Mouse (Mus musculus) MEL (cell line): ENCODE data around the gene Csgalnact2. TPM values are rescaled to one million over a fixed set of nuclear protein-coding genes. Genes with fewer than 3 reads are reported as not detected.

Source experiments
- DNase-seq: peaks from one replicate; pipeline ENCODE4 v3.0.0; 2011; ENCODE audit warnings: low read depth, low spot score
- H3K27ac ChIP-seq: 2 replicates; pipeline ENCODE4 v1.5.1; 2012; ENCODE audit warnings: low read depth, mild to moderate bottlenecking, control low read depth, low read length, moderate library complexity; ENCODE audit not compliant: control insufficient read depth
- H3K27me3 ChIP-seq, 2 experiments: fragments of 150-350 bp in 1 of 2; sonication (generic) in 1 of 2; 2 replicates each; pipeline ENCODE4 v1.6.1; 2012; ENCODE audit warnings: low read length in 2 of 2, mild to moderate bottlenecking in 2 of 2, improper control_type of control experiment in 1 of 2, moderate library complexity in 1 of 2; ENCODE audit not compliant: insufficient read depth in 2 of 2, control insufficient read depth in 1 of 2
- H3K36me3 ChIP-seq, 2 experiments: 2 replicates each; pipeline ENCODE4 v1.6.1; 2012 to 2014; ENCODE audit warnings: low read length in 2 of 2, improper control_type of control experiment in 1 of 2, inconsistent platforms in 1 of 2, mild to moderate bottlenecking in 1 of 2; ENCODE audit not compliant: insufficient read depth in 2 of 2, control insufficient read depth in 1 of 2
- H3K4me1 ChIP-seq, 2 experiments: fragments of 150-350 bp in 1 of 2; sonication (generic) in 1 of 2; 2 replicates each; pipeline ENCODE4 v1.6.1; 2012; ENCODE audit warnings: low read length in 2 of 2, improper control_type of control experiment in 1 of 2, mild to moderate bottlenecking in 1 of 2; ENCODE audit not compliant: insufficient read depth in 2 of 2, control insufficient read depth in 1 of 2
- H3K4me3 ChIP-seq, 2 experiments: fragments of 150-350 bp in 1 of 2; sonication (generic) in 1 of 2; 2 replicates each; pipeline ENCODE4 v1.5.1; 2012; ENCODE audit warnings: low read depth in 2 of 2, low read length in 2 of 2, mild to moderate bottlenecking in 2 of 2, moderate library complexity in 2 of 2, control low read depth in 1 of 2, improper control_type of control experiment in 1 of 2; ENCODE audit not compliant: control insufficient read depth in 1 of 2, insufficient read depth in 1 of 2
- H3K79me2 ChIP-seq: 2 replicates; pipeline ENCODE4 v1.6.1; 2012; ENCODE audit warnings: mild to moderate bottlenecking, low read length, moderate library complexity; ENCODE audit not compliant: control insufficient read depth, poor library complexity, insufficient read depth
- H3K9ac ChIP-seq: 2 replicates; pipeline ENCODE4 v1.6.1; 2012; ENCODE audit warnings: low read depth, mild to moderate bottlenecking, control low read depth, low read length, moderate library complexity; ENCODE audit not compliant: control insufficient read depth, poor library complexity, severe bottlenecking
- H3K9me3 ChIP-seq: fragments of 150-350 bp; sonication (generic); replicated peaks from 2 replicates; pipeline ENCODE4 v1.6.1; 2012; ENCODE audit warnings: mild to moderate bottlenecking, low read length, improper control_type of control experiment, moderate library complexity; ENCODE audit not compliant: insufficient read depth
- BHLHE40 ChIP-seq: IDR thresholded peaks from 2 replicates; pipeline ENCODE4 v1.6.1; 2012; ENCODE audit warnings: low read depth, mild to moderate bottlenecking, inconsistent platforms, low read length, improper control_type of control experiment, borderline replicate concordance
- CHD1 ChIP-seq: IDR thresholded peaks from 2 replicates; pipeline ENCODE4 v1.6.1; 2012; ENCODE audit warnings: low read depth, mild to moderate bottlenecking, inconsistent platforms, low read length, improper control_type of control experiment
- CHD2 ChIP-seq: IDR thresholded peaks from 2 replicates; pipeline ENCODE4 v1.6.1; 2011; ENCODE audit warnings: low read length, improper control_type of control experiment
- CTCF ChIP-seq, 3 experiments: IDR thresholded peaks in 2 of 3; conservative IDR thresholded peaks in 1 of 3; 2 replicates each; pipeline ENCODE4 v1.5.1; 2011 to 2012; ENCODE audit warnings: low read length in 3 of 3, low read depth in 2 of 3, mild to moderate bottlenecking in 2 of 3, improper control_type of control experiment in 1 of 3, inconsistent platforms in 1 of 3, mixed read lengths in 1 of 3, moderate library complexity in 1 of 3; ENCODE audit not compliant: control insufficient read depth in 1 of 3, insufficient read depth in 1 of 3, poor library complexity in 1 of 3, severe bottlenecking in 1 of 3
- E2F4 ChIP-seq: IDR thresholded peaks from 2 replicates; pipeline ENCODE4 v1.6.1; 2011; ENCODE audit warnings: low read depth, low read length, improper control_type of control experiment, borderline replicate concordance
- ELF1 ChIP-seq: IDR thresholded peaks from 2 replicates; pipeline ENCODE4 v1.6.1; 2014; ENCODE audit warnings: low read depth, mild to moderate bottlenecking, inconsistent platforms, low read length, improper control_type of control experiment, moderate library complexity
- ETS1 ChIP-seq: IDR thresholded peaks from 2 replicates; pipeline ENCODE4 v1.6.1; 2012; ENCODE audit warnings: low read depth, mild to moderate bottlenecking, inconsistent platforms, low read length, improper control_type of control experiment, moderate library complexity
- GABPA ChIP-seq: IDR thresholded peaks from 2 replicates; pipeline ENCODE4 v1.6.1; 2012; ENCODE audit warnings: low read depth, mild to moderate bottlenecking, inconsistent platforms, low read length, improper control_type of control experiment, moderate library complexity
- GATA1 ChIP-seq: IDR thresholded peaks from 2 replicates; pipeline ENCODE4 v1.6.1; 2011; ENCODE audit warnings: low read depth, low read length, improper control_type of control experiment
- HCFC1 ChIP-seq: IDR thresholded peaks from 2 replicates; pipeline ENCODE4 v1.6.1; 2012; ENCODE audit warnings: low read depth, mild to moderate bottlenecking, inconsistent platforms, low read length, improper control_type of control experiment, moderate library complexity
- JUND ChIP-seq: IDR thresholded peaks from 2 replicates; pipeline ENCODE4 v1.6.1; 2011; ENCODE audit warnings: low read depth, mild to moderate bottlenecking, improper control_type of control experiment, low read length
- KAT2A ChIP-seq: conservative IDR thresholded peaks from 2 replicates; pipeline ENCODE4 v1.6.1; 2012; ENCODE audit warnings: low read depth, low read length, improper control_type of control experiment, inconsistent platforms
- MAFK ChIP-seq: IDR thresholded peaks from 2 replicates; pipeline ENCODE4 v1.6.1; 2011; ENCODE audit warnings: low read depth, mild to moderate bottlenecking, low read length, improper control_type of control experiment, borderline replicate concordance
- MAX ChIP-seq: IDR thresholded peaks from 2 replicates; pipeline ENCODE4 v1.6.1; 2011; ENCODE audit warnings: low read length, improper control_type of control experiment
- MAZ ChIP-seq: IDR thresholded peaks from 2 replicates; pipeline ENCODE4 v1.6.1; 2012; ENCODE audit warnings: low read depth, mild to moderate bottlenecking, inconsistent platforms, low read length, improper control_type of control experiment
- MEF2A ChIP-seq: IDR thresholded peaks from 2 replicates; pipeline ENCODE4 v1.6.1; 2014; ENCODE audit warnings: low read depth, mild to moderate bottlenecking, inconsistent platforms, low read length, improper control_type of control experiment; ENCODE audit not compliant: poor library complexity, insufficient replicate concordance, severe bottlenecking; ENCODE audit errors: extremely low read depth
- MXI1 ChIP-seq: IDR thresholded peaks from 2 replicates; pipeline ENCODE4 v1.6.1; 2011; ENCODE audit warnings: mild to moderate bottlenecking, low read depth, low read length, improper control_type of control experiment
- MYB ChIP-seq: IDR thresholded peaks from 2 replicates; pipeline ENCODE4 v1.6.1; 2011; ENCODE audit warnings: mild to moderate bottlenecking, low read depth, low read length, improper control_type of control experiment
- MYC ChIP-seq: IDR thresholded peaks from 2 replicates; pipeline ENCODE4 v1.6.1; 2011; ENCODE audit warnings: low read depth, mild to moderate bottlenecking, low read length, improper control_type of control experiment, moderate library complexity
- NELFE ChIP-seq: IDR thresholded peaks from 2 replicates; pipeline ENCODE4 v1.6.1; 2011; ENCODE audit warnings: low read depth, low read length, improper control_type of control experiment
- NRF1 ChIP-seq: IDR thresholded peaks from 2 replicates; pipeline ENCODE4 v1.6.1; 2014; ENCODE audit warnings: low read depth, mild to moderate bottlenecking, inconsistent platforms, low read length, improper control_type of control experiment, moderate library complexity; ENCODE audit not compliant: poor library complexity, insufficient read depth, severe bottlenecking
- POLR2A ChIP-seq, 2 experiments: IDR thresholded peaks; 2 replicates each; pipeline ENCODE4 v1.6.1; 2011 to 2012; ENCODE audit warnings: low read length in 2 of 2, mild to moderate bottlenecking in 2 of 2, control low read depth in 1 of 2, improper control_type of control experiment in 1 of 2, low read depth in 1 of 2, moderate library complexity in 1 of 2; ENCODE audit not compliant: control insufficient read depth in 1 of 2, insufficient read depth in 1 of 2, poor library complexity in 1 of 2
- POLR2AphosphoS2 ChIP-seq: IDR thresholded peaks from 2 replicates; pipeline ENCODE4 v1.6.1; 2011; ENCODE audit warnings: low read length, improper control_type of control experiment
- POLR2AphosphoS5 ChIP-seq: IDR thresholded peaks from 2 replicates; pipeline ENCODE4 v1.6.1; 2012; ENCODE audit warnings: low read depth, borderline replicate concordance, mild to moderate bottlenecking, inconsistent platforms, low read length, moderate library complexity, mixed read lengths
- RAD21 ChIP-seq: IDR thresholded peaks from 2 replicates; pipeline ENCODE4 v1.6.1; 2011; ENCODE audit warnings: mild to moderate bottlenecking, low read depth, low read length, improper control_type of control experiment
- RCOR1 ChIP-seq: IDR thresholded peaks from 2 replicates; pipeline ENCODE4 v1.6.1; 2012; ENCODE audit warnings: low read depth, mild to moderate bottlenecking, inconsistent platforms, low read length, improper control_type of control experiment
- SIN3A ChIP-seq: IDR thresholded peaks from 2 replicates; pipeline ENCODE4 v1.6.1; 2012; ENCODE audit warnings: low read length, improper control_type of control experiment, inconsistent platforms
- SMC3 ChIP-seq: IDR thresholded peaks from 2 replicates; pipeline ENCODE4 v1.6.1; 2011; ENCODE audit warnings: low read depth, low read length, improper control_type of control experiment
- TAL1 ChIP-seq: IDR thresholded peaks from 2 replicates; pipeline ENCODE4 v1.6.1; 2012; ENCODE audit warnings: mild to moderate bottlenecking, inconsistent platforms, low read length, moderate library complexity, mixed read lengths
- TBP ChIP-seq: IDR thresholded peaks from 2 replicates; pipeline ENCODE4 v1.8.0; 2011; ENCODE audit warnings: low read depth, low read length, improper control_type of control experiment
- TCF12 ChIP-seq: IDR thresholded peaks from 2 replicates; pipeline ENCODE4 v1.6.1; 2014; ENCODE audit warnings: low read depth, mild to moderate bottlenecking, inconsistent platforms, low read length, improper control_type of control experiment, moderate library complexity
- UBTF ChIP-seq: IDR thresholded peaks from 2 replicates; pipeline ENCODE4 v1.6.1; 2012; ENCODE audit warnings: low read depth, mild to moderate bottlenecking, inconsistent platforms, low read length, improper control_type of control experiment, moderate library complexity, borderline replicate concordance; ENCODE audit not compliant: insufficient read depth
- USF1 ChIP-seq: IDR thresholded peaks from 2 replicates; pipeline ENCODE4 v1.6.1; 2014; ENCODE audit warnings: low read depth, mild to moderate bottlenecking, inconsistent platforms, low read length, improper control_type of control experiment, moderate library complexity
- USF2 ChIP-seq, 2 experiments: IDR thresholded peaks; 2 replicates each; pipeline ENCODE4 v1.6.1; 2011 to 2012; ENCODE audit warnings: improper control_type of control experiment in 2 of 2, low read length in 2 of 2, borderline replicate concordance in 1 of 2, inconsistent platforms in 1 of 2, low read depth in 1 of 2, mild to moderate bottlenecking in 1 of 2; ENCODE audit not compliant: insufficient read depth in 1 of 2
- ZC3H11A ChIP-seq: IDR thresholded peaks from 2 replicates; pipeline ENCODE4 v1.6.1; 2012; ENCODE audit warnings: low read depth, mild to moderate bottlenecking, inconsistent platforms, low read length, improper control_type of control experiment
- ZKSCAN1 ChIP-seq: IDR thresholded peaks from 2 replicates; pipeline ENCODE4 v1.6.1; 2012; ENCODE audit warnings: low read depth, mild to moderate bottlenecking, inconsistent platforms, low read length, improper control_type of control experiment, moderate library complexity
- ZMIZ1 ChIP-seq: IDR thresholded peaks from 2 replicates; pipeline ENCODE4 v1.6.1; 2012; ENCODE audit warnings: low read depth, mild to moderate bottlenecking, inconsistent platforms, low read length, improper control_type of control experiment, moderate library complexity
- ZNF384 ChIP-seq: IDR thresholded peaks from 2 replicates; pipeline ENCODE4 v1.6.1; 2012; ENCODE audit warnings: low read depth, mild to moderate bottlenecking, inconsistent platforms, low read length, improper control_type of control experiment
- polyA plus RNA-seq, 2 experiments: library from polyadenylated mRNA; stranded (reverse) in 1 of 2; unstranded in 1 of 2; fragments of >175 nt in 1 of 2; fragments of >200 nt in 1 of 2; gene quantifications; 2 replicates each; pipeline versions ENCODE4 v1.2.1 to v1.2.4; 2012; ENCODE audit warnings: low replicate concordance in 2 of 2, low read depth in 1 of 2; ENCODE audit not compliant: insufficient read length in 2 of 2, insufficient read depth in 1 of 2, missing spikeins in 1 of 2
- total RNA-seq: library from RNA; depleted of rRNA; stranded (reverse); fragments of 300-350 nt; gene quantifications from 2 replicates; pipeline ENCODE4 v1.2.3, GENCODE M21; 2012

Gene Csgalnact2
- total and polyA plus RNA-seq, 3 experiments = 17.5 to 119 (median 22.4) TPM

DNA sequence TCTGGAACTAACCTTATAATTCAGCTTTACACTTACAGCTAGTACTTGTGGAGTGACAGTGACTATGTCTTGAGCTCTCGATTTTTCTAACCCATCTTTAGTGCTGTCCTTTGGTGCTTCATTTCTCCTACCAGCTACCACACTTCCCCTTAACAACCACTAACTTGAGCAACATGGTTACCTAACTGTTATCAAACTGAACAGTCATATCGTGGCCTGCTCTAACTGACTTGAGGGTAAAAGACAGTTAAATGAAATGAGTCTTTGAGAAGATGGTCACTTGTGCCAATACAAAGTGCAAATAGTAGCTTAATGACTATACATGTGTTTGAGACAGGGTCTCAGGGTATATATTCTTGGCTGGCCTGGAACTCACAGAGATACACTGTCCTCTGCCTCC lies 1.8 kb downstream of the Csgalnact2 start:
- peaks cover 34% of the 10 kb centered on the region for H3K79me2 ChIP-seq
- peaks cover 19 to 29% of the 10 kb centered on the region in 2 experiments for H3K4me1 ChIP-seq
- peak overlapping the region; percentile 30 to 95; a peak in 3 of 4 replicates for H3K4me3 ChIP-seq
- DNase-seq = peak; percentile 84
- H3K27me3 ChIP-seq = no peaks in the 10 kb centered on the region
- peak overlapping the region; percentile 95 for H3K27ac ChIP-seq
- H3K9me3 ChIP-seq = no peaks in the 10 kb centered on the region
- H3K36me3 ChIP-seq = peaks cover 0 to 32% of the 10 kb centered on the region in 2 experiments; a peak in 2 of 4 replicates
- peak overlapping the region; percentile 74 for H3K9ac ChIP-seq
- TF ChIP-seq NRF1 (no peak), MAX (peak; percentile 49; the same call in 1 of the 2 replicates), ZKSCAN1 (no peak), CTCF (IDR thresholded peaks at IDR 0.05 in 2 of 3, conservative IDR thresholded peaks at IDR 0.05 in 1 of 3; ENCODE audit: control insufficient read depth in 1 of 3, insufficient read depth in 1 of 3, low read depth in 2 of 3, low read length in 3 of 3, poor library complexity in 1 of 3, severe bottlenecking in 1 of 3) (no peak), HCFC1 (peak; percentile 47), TAL1 (peak; percentile 58), MAFK (no peak), SMC3 (no peak), USF2 (IDR thresholded peaks at IDR 0.05; ENCODE audit: borderline replicate concordance in 1 of 2, insufficient read depth in 1 of 2, low read depth in 1 of 2, low read length in 2 of 2) (no peak), USF1 (no peak), BHLHE40 (no peak), MYC (peak; percentile 76; the same call in 1 of the 2 replicates), MXI1 (peak; percentile 70), POLR2AphosphoS2 (no peak), UBTF (no peak), JUND (no peak), POLR2AphosphoS5 (no peak), E2F4 (no peak), POLR2A (IDR thresholded peaks at IDR 0.05; ENCODE audit: control insufficient read depth in 1 of 2, insufficient read depth in 1 of 2, low read depth in 1 of 2, low read length in 2 of 2, poor library complexity in 1 of 2) (no peak), ELF1 (0 out of 2 replicates have a peak, but pooled peaks have one; percentile 21), RCOR1 (peak; percentile 17; the same call in 1 of the 2 replicates), TBP (peak; percentile 47; the same call in 1 of the 2 replicates), MEF2A (no peak), CHD2 (no peak), MAZ (no peak), KAT2A (no peak), NELFE (no peak), MYB (peak; percentile 93), TCF12 (peak; percentile 67), ZMIZ1 (no peak), GABPA (no peak), ZNF384 (peak; percentile 13; the same call in 1 of the 2 replicates), RAD21 (no peak), ZC3H11A (no peak), CHD1 (no peak), ETS1 (0 out of 2 replicates have a peak, but pooled peaks have one; percentile 26), SIN3A (peak; percentile 81), GATA1 (peak; percentile 72)
